Mouse (Mus musculus) mouse embryonic stem cell (cell line): ENCODE measurements around the gene Olfr837.
"Not testable (repeated sequence)": the region's sequence is repeated elsewhere in the genome, so short reads cannot be mapped to it uniquely, and the experiment has no call there.

Experiments used
- in situ Hi-C, 2 experiments: fragments of 300-500 bp; cut with MboI; formaldehyde crosslinking; loops; 1 replicate in 1 of 2; 3 replicates in 1 of 2; pipeline ENCODE4 v1.14.3; 2019 to 2020; ENCODE audit warnings: low sequenced_read_pairs in 2 of 2, low pct_unique_long_range_greater_than_20kb in 1 of 2, mixed read lengths in 1 of 2; ENCODE audit not compliant: unreplicated experiment in 1 of 2

Olfr837 gene

GRCm38 (mm10) chr9:19136017-19136416, at the start of gene Olfr837:
Gene Olfr837, plus strand, starts transcription at chr9:19136317.
- in situ Hi-C loops = no loop called here

- in situ Hi-C loops = not testable (repeated sequence)
Measured at GRCm38 (mm10) chr9:19092889-19093753, 43.0 kb upstream of the Olfr837 start.

DNA sequence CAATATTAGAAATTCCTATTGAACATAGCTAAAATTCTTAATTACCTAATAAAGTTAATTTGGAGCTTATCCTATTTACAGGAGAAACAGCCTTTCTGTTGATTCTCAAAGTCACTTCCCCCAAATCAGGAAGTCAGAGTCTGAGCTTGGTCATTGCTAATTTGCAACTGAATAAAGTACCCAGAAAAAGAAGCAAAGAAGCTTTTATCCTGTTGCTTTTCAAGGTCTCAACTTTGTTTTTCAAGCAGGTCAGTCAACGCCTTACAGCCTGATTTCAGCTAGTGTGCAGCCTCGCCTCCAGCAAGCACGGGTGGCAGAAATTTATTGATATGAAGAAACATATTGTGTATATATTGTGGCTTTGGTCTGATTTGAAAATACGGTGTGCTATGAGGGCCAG, 38.8 kb upstream of the Olfr837 start:
- in situ Hi-C loops = no loop called here

GRCm38 (mm10) chr9:19120082-19120481, 16.0 kb upstream of the Olfr837 start, which contains the start of gene Olfr836:
Gene Olfr836, plus strand, starts transcription at chr9:19120382.
- in situ Hi-C loops = no loop called here

GRCm38 (mm10) chr9:19177212-19177611, 41.1 kb downstream of the Olfr837 start, which contains the start of gene Olfr839-ps1:
Gene Olfr839-ps1, minus strand, starts transcription at chr9:19177312.
- in situ Hi-C loops = no loop called here
